Comparison of ENCODE assay signal across 8 mouse cellular contexts in the genomic region with DNA sequence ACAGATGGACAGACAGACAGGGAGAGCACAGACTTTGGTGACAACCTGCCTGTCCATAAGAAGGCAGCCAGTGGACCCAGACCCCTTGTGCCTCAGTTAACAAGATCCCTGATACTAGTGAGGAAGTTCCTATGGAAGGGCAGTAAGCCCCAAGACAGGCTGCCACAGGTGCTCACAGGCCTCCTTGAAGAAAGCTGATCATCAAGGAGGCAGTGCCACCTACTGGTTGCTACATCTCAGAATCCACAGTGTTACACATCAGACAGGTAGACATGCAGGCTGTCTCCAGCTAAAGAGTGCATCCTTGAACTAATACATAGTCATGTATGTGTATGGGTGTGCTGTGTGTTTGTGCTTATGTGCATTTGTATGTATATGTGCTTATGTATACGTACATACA. TPM values are rescaled to one million over a fixed set of nuclear protein-coding genes. Genes with fewer than 3 reads are reported as not detected.
DNase-seq lines count a peak whose midpoint lies in the region; ATAC-seq and TF ChIP-seq lines count a peak whose summit lies in the region.

No protein-coding gene starts in this region.

- no peak overlapping the region for H3K9ac ChIP-seq in lung, postnatal 0 days (replicated peaks; ENCODE audit: low read depth)

- peak; percentile 41; the same call in 1 of the 2 replicates for ATAC-seq in lung, postnatal 0 days
- no peak for ATAC-seq in erythroid progenitor cell, adult 5-6 weeks (replicated peaks; ENCODE audit: low FRiP score, poor library complexity, severe bottlenecking)

- H3K4me2 ChIP-seq in lung, postnatal 0 days (replicated peaks; ENCODE audit: low read depth, low read length): no peak overlapping the region

- 100% methylated on average over 1 of the region's 1 CpGs for WGBS in lung, postnatal 0 days

- no peak overlapping the region for H3K4me3 ChIP-seq in lung, postnatal 0 days (ENCODE audit: low read depth, low read length)

- no peaks in the 10 kb centered on the region for H3K9me3 ChIP-seq in lung, postnatal 0 days (ENCODE audit: low read length)

- no peaks in the 10 kb centered on the region for H3K4me1 ChIP-seq in lung, postnatal 0 days (ENCODE audit: insufficient read depth, low read depth, low read length)

- peaks cover 11% of the 10 kb centered on the region; the same call in 1 of the 2 replicates for H3K36me3 ChIP-seq in lung, postnatal 0 days (ENCODE audit: insufficient read depth, low read length)

- no peaks in the 10 kb centered on the region for H3K27me3 ChIP-seq in lung, postnatal 0 days (replicated peaks; ENCODE audit: insufficient read depth, low read length)

- no peak for TF ChIP-seq EP300 in lung, postnatal 0 days (IDR thresholded peaks at IDR 0.05)

- peak; percentile 77 for DNase-seq in CD4-positive helper T cell, adult 2 months (ENCODE audit: low read depth, low spot score)
- DNase-seq in NIH3T3 (ENCODE audit: low read depth): peak; percentile 82
- peak; percentile 50 to 64 for DNase-seq in cerebellum, postnatal 36 days
- peak; percentile 29 for DNase-seq in gastrocnemius, postnatal 10 days
- DNase-seq in kidney, postnatal 36 days: peak; percentile 61 to 79
- DNase-seq in lung, postnatal 0 days (ENCODE audit: low spot score): peak; percentile 73
- DNase-seq in retina, postnatal 1 day: peak; percentile 75

- H3K27ac ChIP-seq in lung, postnatal 0 days (ENCODE audit: low read length): no peak overlapping the region

- TF ChIP-seq CTCF in lung, postnatal 0 days (IDR thresholded peaks at IDR 0.05): peak; percentile 88

RNA-seq across cellular contexts. Expression of gene Mad1l1, which starts 29.2 kb away (rescaled TPM):
- total RNA-seq in gastrocnemius, postnatal 10 days (2021): 10 to 100 TPM; 11.0 to 15.2 TPM
- polyA plus RNA-seq in lung, postnatal 0 days (2015; fragmentation: Nextera tagmentation; extraction: Ambion mirVana): 18.4 and 19.0 TPM in 2 replicates
- total RNA-seq in erythroid progenitor cell, adult 5-6 weeks (2015; ENCODE audit: low replicate concordance): 25.9 and 29.3 TPM in 2 replicates
- 113 and 134 TPM in 2 replicates for total RNA-seq in erythroid progenitor cell, adult 5-6 weeks (2017; ENCODE audit: low replicate concordance)

RNA-seq across cellular contexts. Expression of gene Nudt1, which starts 29.3 kb away (rescaled TPM):
- 1 to 10 TPM; 7.7 to 8.4 TPM for total RNA-seq in gastrocnemius, postnatal 10 days (2021)
- polyA plus RNA-seq in lung, postnatal 0 days (2015; fragmentation: Nextera tagmentation; extraction: Ambion mirVana): 17.9 and 19.4 TPM in 2 replicates
- 11.5 and 14.7 TPM in 2 replicates for total RNA-seq in erythroid progenitor cell, adult 5-6 weeks (2015; ENCODE audit: low replicate concordance)
- total RNA-seq in erythroid progenitor cell, adult 5-6 weeks (2017; ENCODE audit: low replicate concordance): 7.1 and 10.1 TPM in 2 replicates

RNA-seq across cellular contexts. Expression of gene Mrm2, which starts 39.5 kb away (rescaled TPM):
- 1 to 10 TPM; 6.0 to 7.2 TPM for total RNA-seq in gastrocnemius, postnatal 10 days (2021)
- 9.8 and 11.7 TPM in 2 replicates for polyA plus RNA-seq in lung, postnatal 0 days (2015; fragmentation: Nextera tagmentation; extraction: Ambion mirVana)
- 3.6 TPM in 1 of 2 replicates, not detected in the other for total RNA-seq in erythroid progenitor cell, adult 5-6 weeks (2015; ENCODE audit: low replicate concordance)
- 1.4 and 2.4 TPM in 2 replicates for total RNA-seq in erythroid progenitor cell, adult 5-6 weeks (2017; ENCODE audit: low replicate concordance)

Comparison
In these comparisons a context has a peak if more than half of its experiments do, and no peak if none do; other contexts are left out.
1. DNase-seq: peak in every context shown above with its lines; median percentile 82 in NIH3T3; 77 in CD4-positive helper T cell, adult 2 months; 75 in retina, postnatal 1 day; 73 in lung, postnatal 0 days; 70 in kidney, postnatal 36 days; 57 in cerebellum, postnatal 36 days; 29 in gastrocnemius, postnatal 10 days.